Comparison of ENCODE assay signal across 9 mouse cellular contexts in genomic region chr11:61484613-61485540, GRCm38 (mm10). TPM values are rescaled to one million over a fixed set of nuclear protein-coding genes. Genes with fewer than 3 reads are reported as not detected.
A peak's percentile ranks its signal among the peaks of the same experiment; 100 is the strongest.
DNase-seq lines count a peak whose midpoint lies in the region; ATAC-seq and TF ChIP-seq lines count a peak whose summit lies in the region.
"Had no signal": no experiment of that assay in that cellular context is flagged by ENCODE, and none has a peak within 500 bp of the region (broad histone marks: within the 10 kb centered on the region; RNA-seq: fewer than 3 reads in every experiment).

Mfap4 (plus strand) TSS chr11:61485431.

- no peaks in the 10 kb centered on the region for H3K9me3 ChIP-seq in ES-E14 (ENCODE audit: control insufficient read depth, insufficient read depth, low read depth, low read length)
- no peaks in the 10 kb centered on the region for H3K9me3 ChIP-seq in forebrain, embryonic 15.5 days

- DNase-seq in ES-E14 (ENCODE audit: low read depth, low spot score) = no peak
- peak; percentile 69 for DNase-seq in cerebellum, adult 11 months
- DNase-seq in heart, postnatal 4 days = peak; percentile 71
- DNase-seq in left cerebral cortex, postnatal 36 days (ENCODE audit: low spot score in 2 of 2) = peak; percentile 73 to 81
- DNase-seq in neural tube, embryonic 10.5 days (ENCODE audit: extremely low spot score, low spot score) = peak; percentile 84

- peak within 1 kb of the TSS; percentile 47 to 61 for H3K4me3 ChIP-seq in ES-E14 (ENCODE audit: insufficient read depth in 1 of 2, low read depth in 1 of 2, low read length in 2 of 2, poor library complexity in 1 of 2, severe bottlenecking in 1 of 2)
- H3K4me3 ChIP-seq in forebrain, embryonic 15.5 days = peak within 1 kb of the TSS; percentile 23
- H3K4me3 ChIP-seq: myocyte had no signal

- in situ Hi-C loops in ES-E14 (cut with MboI; ENCODE audit: low sequenced_read_pairs in 2 of 2, unreplicated experiment in 2 of 2) = no loop called here

- 4% methylated on average over 20 of the region's 20 CpGs for WGBS in forebrain, embryonic 15.5 days

- no peak within 1 kb of the TSS for H3K27ac ChIP-seq in ES-E14 (ENCODE audit: insufficient read depth, low read depth, low read length, poor library complexity, severe bottlenecking)
- H3K27ac ChIP-seq in forebrain, embryonic 15.5 days (replicated peaks) = peak within 1 kb of the TSS; percentile 97

- ATAC-seq in forebrain, embryonic 15.5 days (replicated peaks) = peak; percentile 89
- ATAC-seq in erythroblast, adult 5-6 weeks (replicated peaks; ENCODE audit: low FRiP score, poor library complexity, severe bottlenecking) = no peak
- ATAC-seq in inflammation-experienced regulatory T-cells, adult 6 months = no peak

- H3K4me2 ChIP-seq in forebrain, embryonic 15.5 days (replicated peaks) = peak within 1 kb of the TSS; percentile 39

- intact Hi-C loops in left cerebral cortex, postnatal 36 days (cut with DNase I) = no loop called here

- H3K27me3 ChIP-seq in forebrain, embryonic 15.5 days = no peaks in the 10 kb centered on the region

- peak within 1 kb of the TSS; percentile 66 for H3K9ac ChIP-seq in ES-E14 (ENCODE audit: insufficient read depth, low read depth, low read length, poor library complexity, severe bottlenecking)
- peak within 1 kb of the TSS; percentile 17 for H3K9ac ChIP-seq in forebrain, embryonic 15.5 days (replicated peaks)

- H3K36me3 ChIP-seq in ES-E14 (ENCODE audit: control insufficient read depth, insufficient read depth, low read length, poor library complexity, severe bottlenecking) = peaks cover 22% of the 10 kb centered on the region
- peaks cover 19% of the 10 kb centered on the region for H3K36me3 ChIP-seq in forebrain, embryonic 15.5 days

- peaks cover 4 to 27% of the 10 kb centered on the region in 2 experiments; a peak in 3 of 4 replicates for H3K4me1 ChIP-seq in ES-E14 (ENCODE audit: control insufficient read depth in 2 of 2, insufficient read depth in 2 of 2, low read length in 2 of 2, poor library complexity in 1 of 2)
- peaks cover 65% of the 10 kb centered on the region for H3K4me1 ChIP-seq in forebrain, embryonic 15.5 days

TF ChIP-seq in ES-E14, 5 proteins besides CTCF, POLR2A, EP300 and RAD21:
- TF ChIP-seq MAFK (IDR thresholded peaks at IDR 0.05; ENCODE audit: insufficient read depth, low read depth, low read length) = no peak
- TF ChIP-seq ZC3H11A (IDR thresholded peaks at IDR 0.05; ENCODE audit: borderline replicate concordance, low read depth, low read length) = no peak
- TF ChIP-seq ZNF384 (IDR thresholded peaks at IDR 0.05; ENCODE audit: low read depth, low read length) = no peak
- TF ChIP-seq HCFC1 (IDR thresholded peaks at IDR 0.05; ENCODE audit: borderline replicate concordance, insufficient read depth, low read length) = no peak
- no peak for TF ChIP-seq CHD2 (IDR thresholded peaks at IDR 0.05; ENCODE audit: low read depth, low read length)

RNA-seq across cellular contexts. Expression of gene Mfap4, which starts in this region (rescaled TPM):
- total RNA-seq in ES-E14 (2012; rRNA removed) = 2.5 and 2.9 TPM in 2 replicates
- polyA plus RNA-seq in forebrain, embryonic 15.5 days (2015; fragmentation: Nextera tagmentation; extraction: Ambion mirVana) = 50.5 and 59.5 TPM in 2 replicates
- 10 to 100 TPM; 70.7 to 78.0 TPM for total RNA-seq in heart, postnatal 4 days (2021)
- 1 to 10 TPM; 2.6 to 3.3 TPM for total RNA-seq in left cerebral cortex, postnatal 36 days (2021)
- total RNA-seq in erythroblast, adult 5-6 weeks (2015; ENCODE audit: low replicate concordance) = not detected in 2 replicates
- not detected in 2 replicates for total RNA-seq in erythroblast, adult 5-6 weeks (2017; ENCODE audit: low replicate concordance)
- not detected for polyA plus RNA-seq in inflammation-experienced regulatory T-cells, adult 6 months (2017; shearing (Covaris generic))

Comparison
In these comparisons a context has a peak if more than half of its experiments do, and no peak if none do; other contexts are left out.
1. RNA of gene Mfap4 (total RNA-seq): 70.7 to 78.0 TPM in heart, postnatal 4 days; 2.6 to 3.3 TPM in left cerebral cortex, postnatal 36 days, 2.5 to 2.9 TPM in ES-E14 and not detected in erythroblast, adult 5-6 weeks; every median in the first group is over 10 times any median in the second.
2. RNA of gene Mfap4 (polyA plus RNA-seq): 50.5 to 59.5 TPM in forebrain, embryonic 15.5 days; not detected in inflammation-experienced regulatory T-cells, adult 6 months; every median in the first group is over 10 times any median in the second.